Mouse (Mus musculus) kidney, adult 2 months (tissue): ENCODE measurements at regions not wholly inside any gene's neighbourhood (a gene's known extent, or its start where the extent isn't known, plus 50 kb on each side); places are given as distances from the start of the nearest gene placed in this dataset.

Source experiments
- CTCF ChIP-seq: fragments of 200-500 bp; conservative IDR thresholded peaks from 2 replicates; pipeline ENCODE4 v1.5.1; 2011; ENCODE audit warnings: low read depth, mild to moderate bottlenecking, control low read depth, low read length, moderate library complexity, mixed read lengths; ENCODE audit not compliant: insufficient read depth, insufficient read length
- POLR2A ChIP-seq: fragments of 200-500 bp; IDR thresholded peaks from one replicate; pipeline ENCODE4 v1.6.1; 2011; ENCODE audit warnings: low read depth, low read length, control low read depth

GRCm38 (mm10) chr2:12709924-12710240, 214.0 kb upstream of the Pter start:
- TF ChIP-seq CTCF (no peak), POLR2A (no peak)
